ENCODE assay signal across 8 mouse cellular contexts in the genomic region with DNA sequence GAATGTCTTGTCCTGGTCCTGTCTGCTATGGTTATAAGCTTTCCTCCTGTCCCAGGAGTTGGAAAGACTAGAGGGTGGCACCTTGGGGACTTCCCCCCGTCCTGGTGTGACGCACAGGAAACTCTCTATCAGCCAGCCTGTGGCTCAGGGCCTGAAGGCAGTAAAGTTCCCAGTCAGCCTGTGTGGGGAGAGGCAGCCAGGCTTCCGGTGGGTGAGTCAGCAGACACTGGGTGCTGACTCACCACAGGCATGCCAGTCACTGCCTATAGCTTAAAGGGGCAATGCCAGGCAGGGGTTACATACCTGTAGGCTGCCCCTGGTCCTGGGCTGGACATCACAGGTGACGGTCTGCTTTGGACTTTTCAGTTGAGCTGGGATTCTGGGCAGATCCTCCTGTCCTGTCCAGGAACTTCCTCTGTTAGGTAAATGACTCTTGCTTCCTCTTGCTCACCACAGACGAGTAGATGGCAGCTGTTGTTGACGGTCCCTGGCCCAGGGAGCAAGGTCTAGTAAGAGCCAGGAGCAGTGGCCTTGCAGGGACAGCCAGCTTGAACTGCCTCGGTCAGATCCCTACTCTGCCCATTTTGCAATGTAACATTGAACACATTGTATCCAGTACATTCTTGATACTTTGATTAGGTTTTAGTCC. TPM values are rescaled to one million over a fixed set of nuclear protein-coding genes. Genes with fewer than 3 reads are reported as not detected.
DNase-seq lines count a peak whose midpoint lies in the region; ATAC-seq lines count a peak whose summit lies in the region.

No protein-coding gene starts in this region.

- H3K27me3 ChIP-seq in midbrain, embryonic 10.5 days (ENCODE audit: low read depth, poor library complexity, severe bottlenecking): no peaks in the 10 kb centered on the region; the same call in 1 of the 2 replicates
- no peaks in the 10 kb centered on the region for H3K27me3 ChIP-seq in midbrain, embryonic 16.5 days (ENCODE audit: control insufficient read depth, insufficient read depth, low read depth, low read length)
- H3K27me3 ChIP-seq in heart, embryonic 11.5 days (ENCODE audit: control insufficient read depth, insufficient read depth, low read length): no peaks in the 10 kb centered on the region
- no peaks in the 10 kb centered on the region for H3K27me3 ChIP-seq in stomach, embryonic 15.5 days (replicated peaks)
- H3K27me3 ChIP-seq in forebrain, embryonic 11.5 days (ENCODE audit: control insufficient read depth, insufficient read depth, low read length): no peaks in the 10 kb centered on the region

- peaks cover 48% of the 10 kb centered on the region for H3K4me1 ChIP-seq in midbrain, embryonic 10.5 days
- peaks cover 21% of the 10 kb centered on the region for H3K4me1 ChIP-seq in midbrain, embryonic 16.5 days (ENCODE audit: control insufficient read depth, insufficient read depth, low read length)
- peaks cover 68% of the 10 kb centered on the region for H3K4me1 ChIP-seq in heart, embryonic 11.5 days (ENCODE audit: control insufficient read depth, insufficient read depth, low read length)
- H3K4me1 ChIP-seq in stomach, embryonic 15.5 days: peaks cover 45% of the 10 kb centered on the region
- H3K4me1 ChIP-seq in forebrain, embryonic 11.5 days (replicated peaks; ENCODE audit: control insufficient read depth, insufficient read depth, low read length): peaks cover 17% of the 10 kb centered on the region

- no peak for DNase-seq in midbrain, embryonic 10.5 days (ENCODE audit: low spot score)
- DNase-seq in c-Kit-positive CD71-positive TER-119-negative erythroid progenitor cells, embryonic 14.5 days (ENCODE audit: low read depth): peak; percentile 73
- DNase-seq in kidney, postnatal 36 days: peak; percentile 76 to 82
- peak; percentile 60 for DNase-seq in lung, postnatal 14 days
- DNase-seq in forebrain, embryonic 11.5 days (ENCODE audit: low spot score): no peak

- 0 out of 2 replicates have a peak overlapping the region, but pooled peaks have one; percentile 11 for H3K4me3 ChIP-seq in midbrain, embryonic 10.5 days
- no peak overlapping the region for H3K4me3 ChIP-seq in midbrain, embryonic 16.5 days (ENCODE audit: low read depth, low read length)
- H3K4me3 ChIP-seq in heart, embryonic 11.5 days (ENCODE audit: low read depth, low read length): no peak overlapping the region; the same call in 1 of the 2 replicates
- no peak overlapping the region for H3K4me3 ChIP-seq in stomach, embryonic 15.5 days (replicated peaks)
- no peak overlapping the region for H3K4me3 ChIP-seq in forebrain, embryonic 11.5 days (ENCODE audit: low read depth, low read length)

- H3K9me3 ChIP-seq in midbrain, embryonic 10.5 days (replicated peaks): no peaks in the 10 kb centered on the region
- no peaks in the 10 kb centered on the region for H3K9me3 ChIP-seq in midbrain, embryonic 16.5 days (replicated peaks; ENCODE audit: control insufficient read depth, low read length, poor library complexity, severe bottlenecking)
- H3K9me3 ChIP-seq in heart, embryonic 11.5 days (replicated peaks; ENCODE audit: control insufficient read depth, low read length): no peaks in the 10 kb centered on the region
- no peaks in the 10 kb centered on the region for H3K9me3 ChIP-seq in stomach, embryonic 15.5 days
- H3K9me3 ChIP-seq in forebrain, embryonic 11.5 days (ENCODE audit: control insufficient read depth, low read length): no peaks in the 10 kb centered on the region

- no peak overlapping the region for H3K27ac ChIP-seq in midbrain, embryonic 10.5 days (replicated peaks)
- H3K27ac ChIP-seq in midbrain, embryonic 16.5 days (ENCODE audit: low read length): no peak overlapping the region
- H3K27ac ChIP-seq in heart, embryonic 11.5 days (ENCODE audit: low read depth, low read length): peak overlapping the region; percentile 60; the same call in 1 of the 2 replicates
- peak overlapping the region; percentile 71 for H3K27ac ChIP-seq in stomach, embryonic 15.5 days
- H3K27ac ChIP-seq in forebrain, embryonic 11.5 days (ENCODE audit: low read depth, low read length): no peak overlapping the region

- no peak for ATAC-seq in midbrain, embryonic 16.5 days
- peak; percentile 59 for ATAC-seq in heart, embryonic 11.5 days (replicated peaks; ENCODE audit: insufficient number of reproducible peaks, low FRiP score, low TSS enrichment)
- peak; percentile 69 for ATAC-seq in stomach, embryonic 15.5 days (ENCODE audit: insufficient read depth, low FRiP score, low read depth)
- no peak for ATAC-seq in forebrain, embryonic 11.5 days (replicated peaks; ENCODE audit: low FRiP score)

- no peak overlapping the region for H3K4me2 ChIP-seq in midbrain, embryonic 16.5 days (ENCODE audit: low read length)
- peak overlapping the region; percentile 48 for H3K4me2 ChIP-seq in heart, embryonic 11.5 days
- peak overlapping the region; percentile 24 for H3K4me2 ChIP-seq in stomach, embryonic 15.5 days
- H3K4me2 ChIP-seq in forebrain, embryonic 11.5 days (ENCODE audit: low read depth, low read length, severe bottlenecking): no peak overlapping the region

- WGBS in midbrain, embryonic 10.5 days: 85% methylated on average over 7 of the region's 7 CpGs
- 86% methylated on average over 7 of the region's 7 CpGs for WGBS in midbrain, embryonic 16.5 days
- WGBS in heart, embryonic 11.5 days (ENCODE audit: insufficient replicate concordance): 53% methylated on average over 7 of the region's 7 CpGs
- WGBS in stomach, embryonic 15.5 days: 60% methylated on average over 7 of the region's 7 CpGs
- 83% methylated on average over 7 of the region's 7 CpGs for WGBS in forebrain, embryonic 11.5 days

- H3K36me3 ChIP-seq in midbrain, embryonic 10.5 days: peaks cover 16% of the 10 kb centered on the region
- no peaks in the 10 kb centered on the region for H3K36me3 ChIP-seq in midbrain, embryonic 16.5 days (ENCODE audit: control insufficient read depth, insufficient read depth, low read length)
- H3K36me3 ChIP-seq in heart, embryonic 11.5 days (ENCODE audit: control insufficient read depth, insufficient read depth, low read length): no peaks in the 10 kb centered on the region
- no peaks in the 10 kb centered on the region for H3K36me3 ChIP-seq in stomach, embryonic 15.5 days
- H3K36me3 ChIP-seq in forebrain, embryonic 11.5 days (ENCODE audit: control insufficient read depth, insufficient read depth, low read length): no peaks in the 10 kb centered on the region

- no peak overlapping the region for H3K9ac ChIP-seq in midbrain, embryonic 16.5 days (ENCODE audit: low read depth, low read length)
- no peak overlapping the region for H3K9ac ChIP-seq in heart, embryonic 11.5 days (ENCODE audit: low read depth, low read length)
- H3K9ac ChIP-seq in stomach, embryonic 15.5 days: no peak overlapping the region
- H3K9ac ChIP-seq in forebrain, embryonic 11.5 days (ENCODE audit: low read length): no peak overlapping the region

RNA-seq across cellular contexts. Expression of gene Map2k3, which starts 3.6 kb away (rescaled TPM):
- 55.7 and 65.1 TPM in 2 replicates for polyA plus RNA-seq in midbrain, embryonic 10.5 days (2016; fragmentation: Nextera tagmentation; extraction: Ambion mirVana)
- polyA plus RNA-seq in midbrain, embryonic 16.5 days (2015; fragmentation: Nextera tagmentation; extraction: Ambion mirVana): 27.1 and 29.5 TPM in 2 replicates
- 74.6 and 77.9 TPM in 2 replicates for polyA plus RNA-seq in heart, embryonic 11.5 days (2014; fragmentation: Nextera tagmentation; extraction: Ambion mirVana)
- polyA plus RNA-seq in stomach, embryonic 15.5 days (2015; fragmentation: Nextera tagmentation; extraction: Ambion mirVana): 116 and 121 TPM in 2 replicates
- polyA plus RNA-seq in forebrain, embryonic 11.5 days (2014; fragmentation: Nextera tagmentation; extraction: Ambion mirVana): 47.3 and 51.0 TPM in 2 replicates

RNA-seq across cellular contexts. Expression of gene Natd1, which starts 20.9 kb away (rescaled TPM):
- polyA plus RNA-seq in midbrain, embryonic 10.5 days (2016; fragmentation: Nextera tagmentation; extraction: Ambion mirVana): 18.0 and 26.9 TPM in 2 replicates
- 24.9 and 26.5 TPM in 2 replicates for polyA plus RNA-seq in midbrain, embryonic 16.5 days (2015; fragmentation: Nextera tagmentation; extraction: Ambion mirVana)
- 20.2 and 23.9 TPM in 2 replicates for polyA plus RNA-seq in heart, embryonic 11.5 days (2014; fragmentation: Nextera tagmentation; extraction: Ambion mirVana)
- polyA plus RNA-seq in stomach, embryonic 15.5 days (2015; fragmentation: Nextera tagmentation; extraction: Ambion mirVana): 12.1 and 15.0 TPM in 2 replicates
- 25.7 and 26.1 TPM in 2 replicates for polyA plus RNA-seq in forebrain, embryonic 11.5 days (2014; fragmentation: Nextera tagmentation; extraction: Ambion mirVana)

RNA-seq across cellular contexts. Expression of gene Tmem11, which starts 56.4 kb away (rescaled TPM):
- polyA plus RNA-seq in midbrain, embryonic 10.5 days (2016; fragmentation: Nextera tagmentation; extraction: Ambion mirVana): 71.0 and 75.7 TPM in 2 replicates
- polyA plus RNA-seq in midbrain, embryonic 16.5 days (2015; fragmentation: Nextera tagmentation; extraction: Ambion mirVana): 53.5 and 54.5 TPM in 2 replicates
- 68.1 and 68.4 TPM in 2 replicates for polyA plus RNA-seq in heart, embryonic 11.5 days (2014; fragmentation: Nextera tagmentation; extraction: Ambion mirVana)
- polyA plus RNA-seq in stomach, embryonic 15.5 days (2015; fragmentation: Nextera tagmentation; extraction: Ambion mirVana): 60.3 and 60.8 TPM in 2 replicates
- 59.8 and 70.9 TPM in 2 replicates for polyA plus RNA-seq in forebrain, embryonic 11.5 days (2014; fragmentation: Nextera tagmentation; extraction: Ambion mirVana)

Comparison
In these comparisons a context has a peak if more than half of its experiments do, and no peak if none do; other contexts are left out.
1. DNase-seq: peak in c-Kit-positive CD71-positive TER-119-negative erythroid progenitor cells, embryonic 14.5 days (single experiment), kidney, postnatal 36 days (2 of 2) and lung, postnatal 14 days (single experiment); none in midbrain, embryonic 10.5 days (single experiment) and forebrain, embryonic 11.5 days (single experiment).
2. H3K27ac ChIP-seq: peak in heart, embryonic 11.5 days (single experiment) and stomach, embryonic 15.5 days (single experiment); none in midbrain, embryonic 10.5 days (single experiment), midbrain, embryonic 16.5 days (single experiment) and forebrain, embryonic 11.5 days (single experiment).
3. ATAC-seq: peak in heart, embryonic 11.5 days (single experiment) and stomach, embryonic 15.5 days (single experiment); none in midbrain, embryonic 16.5 days (single experiment) and forebrain, embryonic 11.5 days (single experiment).
4. H3K4me2 ChIP-seq: peak in heart, embryonic 11.5 days (single experiment) and stomach, embryonic 15.5 days (single experiment); none in midbrain, embryonic 16.5 days (single experiment) and forebrain, embryonic 11.5 days (single experiment).